Mouse (Mus musculus): ENCODE results near the gene Ptprj. TPM values are rescaled to one million over a fixed set of nuclear protein-coding genes. Genes with fewer than 3 reads are reported as not detected.
A peak's percentile ranks its signal among the peaks of the same experiment; 100 is the strongest.

Gene Ptprj
- total and polyA plus RNA-seq, 3 experiments = 6.9 to 8.9 (median 7.3) TPM

GRCm38 (mm10) chr2:90575116-90575515, 5.3 kb downstream of the Ptprj start:
- H3K36me3 ChIP-seq (replicated peaks in 1 of 2; ENCODE audit: control insufficient read depth in 1 of 2, insufficient read depth in 1 of 2, low read length in 1 of 2) = no peaks in the 10 kb centered on the region
- DNase-seq (ENCODE audit: extremely low read depth) = no peak

GRCm38 (mm10) chr2:90574536-90574935, 5.9 kb downstream of the Ptprj start:
- Histone ChIP-seq H3K9ac (ENCODE audit: insufficient read depth, low read depth) (no peak overlapping the region; the same call in 1 of the 2 replicates), H3K27me3 (replicated peaks) (no peaks in the 10 kb centered on the region), H3K4me2 (ENCODE audit: insufficient read depth, low read depth, poor library complexity, severe bottlenecking) (peak overlapping the region; percentile 91), H3K79me2 (replicated peaks; ENCODE audit: control insufficient read depth, extremely low read depth, insufficient read depth, poor library complexity, severe bottlenecking) (peaks cover 61% of the 10 kb centered on the region), H3K36me3 (replicated peaks in 1 of 2; ENCODE audit: control insufficient read depth in 1 of 2, insufficient read depth in 1 of 2, low read length in 1 of 2) (no peaks in the 10 kb centered on the region), H3K4me3 (replicated peaks in 1 of 3; ENCODE audit: low read depth in 2 of 3, low read length in 2 of 3, poor library complexity in 1 of 3) (peak overlapping the region in 1 of 3 experiments; percentile 25), H3K4me1 (ENCODE audit: control insufficient read depth in 1 of 2, insufficient read depth in 2 of 2) (peaks cover 10 to 76% of the 10 kb centered on the region in 2 experiments; a peak in 3 of 4 replicates), H3K27ac (ENCODE audit: insufficient read depth, low read depth) (peak overlapping the region; percentile 74), H3K9me3 (replicated peaks; ENCODE audit: low read length) (peaks cover 2% of the 10 kb centered on the region)
- in situ Hi-C loops (cut with MboI; ENCODE audit: low pct_ligation_motif_present, low pct_unique_long_range_greater_than_20kb, low sequenced_read_pairs) (no loop called here), dilution Hi-C loops (cut with MboI; ENCODE audit: extremely low pct_ligation_motif_present, extremely low pct_unique_long_range_greater_than_20kb, low sequenced_read_pairs) (no loop called here)
- no peak for DNase-seq (ENCODE audit: extremely low read depth)
- TF ChIP-seq NRF1 (IDR thresholded peaks at IDR 0.05; ENCODE audit: low read depth, low read length) (no peak), ELF1 (IDR thresholded peaks at IDR 0.05; ENCODE audit: low read depth, low read length) (0 out of 2 replicates have a peak, but pooled peaks have one; percentile 5)

More at GRCm38 (mm10) chr2:90575116-90575515, 5.3 kb downstream of the Ptprj start:
- H3K4me3 ChIP-seq (replicated peaks in 1 of 3; ENCODE audit: low read depth in 2 of 3, low read length in 2 of 3, poor library complexity in 1 of 3) = no peak overlapping the region
- H3K4me1 ChIP-seq (ENCODE audit: control insufficient read depth in 1 of 2, insufficient read depth in 2 of 2) = peaks cover 9 to 70% of the 10 kb centered on the region in 2 experiments; a peak in 3 of 4 replicates
- peaks cover 2% of the 10 kb centered on the region for H3K9me3 ChIP-seq (replicated peaks; ENCODE audit: low read length)
- dilution Hi-C loops (cut with MboI; ENCODE audit: extremely low pct_ligation_motif_present, extremely low pct_unique_long_range_greater_than_20kb, low sequenced_read_pairs) (no loop called here), in situ Hi-C loops (cut with MboI; ENCODE audit: low pct_ligation_motif_present, low pct_unique_long_range_greater_than_20kb, low sequenced_read_pairs) (no loop called here)
- no peak for TF ChIP-seq TBP (conservative IDR thresholded peaks at IDR 0.05; ENCODE audit: low read depth, low read length)
- TF ChIP-seq SMC3 (IDR thresholded peaks at IDR 0.05; ENCODE audit: low read depth, low read length) = no peak
- TF ChIP-seq ETS1 (conservative IDR thresholded peaks at IDR 0.05; ENCODE audit: low read depth, low read length) = peak; percentile 7; the same call in 1 of the 2 replicates
- TF ChIP-seq SIN3A (IDR thresholded peaks at IDR 0.05; ENCODE audit: low read length) = no peak
- TF ChIP-seq ELF1 (IDR thresholded peaks at IDR 0.05; ENCODE audit: low read depth, low read length) = 0 out of 2 replicates have a peak, but pooled peaks have one; percentile 16
- no peaks in the 10 kb centered on the region for H3K27me3 ChIP-seq (replicated peaks)
- peak overlapping the region; percentile 20; the same call in 1 of the 2 replicates for H3K9ac ChIP-seq (ENCODE audit: insufficient read depth, low read depth)
- H3K79me2 ChIP-seq (replicated peaks; ENCODE audit: control insufficient read depth, extremely low read depth, insufficient read depth, poor library complexity, severe bottlenecking) = peaks cover 65% of the 10 kb centered on the region
- peak overlapping the region; percentile 40 for H3K27ac ChIP-seq (ENCODE audit: insufficient read depth, low read depth)
- peak overlapping the region; percentile 63 for H3K4me2 ChIP-seq (ENCODE audit: insufficient read depth, low read depth, poor library complexity, severe bottlenecking)

- H3K4me3 ChIP-seq (replicated peaks in 1 of 3; ENCODE audit: low read depth in 2 of 3, low read length in 2 of 3, poor library complexity in 1 of 3) = peak overlapping the region; percentile 10 to 33 (median 25)
- TF ChIP-seq GABPA (IDR thresholded peaks at IDR 0.05; ENCODE audit: insufficient replicate concordance, low read depth, low read length) = no peak
- no peak; the same call in 1 of the 2 replicates for TF ChIP-seq RAD21 (IDR thresholded peaks at IDR 0.05; ENCODE audit: low read depth, low read length)
- TF ChIP-seq MAX (IDR thresholded peaks at IDR 0.05; ENCODE audit: low read length) = 0 out of 2 replicates have a peak, but pooled peaks have one; percentile 55
- peak; percentile 82 for TF ChIP-seq JUND (conservative IDR thresholded peaks at IDR 0.05; ENCODE audit: low read depth, low read length)
- TF ChIP-seq SMC3 (IDR thresholded peaks at IDR 0.05; ENCODE audit: low read depth, low read length) = no peak
- peak; percentile 66 for TF ChIP-seq ELF1 (IDR thresholded peaks at IDR 0.05; ENCODE audit: low read depth, low read length)
- TF ChIP-seq RCOR1 (conservative IDR thresholded peaks at IDR 0.05; ENCODE audit: low read depth, low read length) = peak; percentile 89
- TF ChIP-seq KAT2A (IDR thresholded peaks at IDR 0.05; ENCODE audit: insufficient replicate concordance, low read length) = no peak
- TF ChIP-seq POLR2A (IDR thresholded peaks at IDR 0.05; ENCODE audit: low read depth, low read length) = no peak; the same call in 1 of the 2 replicates
- no peak for TF ChIP-seq CTCF (conservative IDR thresholded peaks at IDR 0.05 in 1 of 2, IDR thresholded peaks at IDR 0.05 in 1 of 2; ENCODE audit: low read depth in 2 of 2, low read length in 2 of 2)
- peak; percentile 99 for TF ChIP-seq MEF2A (IDR thresholded peaks at IDR 0.05; ENCODE audit: borderline replicate concordance, low read depth, low read length)
- peak; percentile 89 for TF ChIP-seq CHD2 (IDR thresholded peaks at IDR 0.05; ENCODE audit: low read length)
- TF ChIP-seq NRF1 (IDR thresholded peaks at IDR 0.05; ENCODE audit: low read depth, low read length) = 0 out of 2 replicates have a peak, but pooled peaks have one; percentile 31
- TF ChIP-seq TBP (conservative IDR thresholded peaks at IDR 0.05; ENCODE audit: low read depth, low read length) = 0 out of 2 replicates have a peak, but pooled peaks have one; percentile 43
- TF ChIP-seq MYC (IDR thresholded peaks at IDR 0.05; ENCODE audit: low read depth, low read length) = peak; percentile 61; the same call in 1 of the 2 replicates
- TF ChIP-seq USF2 (conservative IDR thresholded peaks at IDR 0.05; ENCODE audit: low read depth, low read length) = no peak
- peak; percentile 50; the same call in 1 of the 2 replicates for TF ChIP-seq HCFC1 (IDR thresholded peaks at IDR 0.05; ENCODE audit: low read depth, low read length)
- no peak for TF ChIP-seq E2F4 (IDR thresholded peaks at IDR 0.05; ENCODE audit: insufficient replicate concordance, low read depth, low read length)
- 0 out of 2 replicates have a peak, but pooled peaks have one; percentile 46 for TF ChIP-seq ZMIZ1 (IDR thresholded peaks at IDR 0.05; ENCODE audit: low read depth, low read length)
Measured at GRCm38 (mm10) chr2:90573640-90574526, 6.6 kb downstream of the Ptprj start.

More at GRCm38 (mm10) chr2:90573640-90574526, 6.6 kb downstream of the Ptprj start:
- Histone ChIP-seq H3K4me2 (ENCODE audit: insufficient read depth, low read depth, poor library complexity, severe bottlenecking) (peak overlapping the region; percentile 91), H3K79me2 (replicated peaks; ENCODE audit: control insufficient read depth, extremely low read depth, insufficient read depth, poor library complexity, severe bottlenecking) (peaks cover 56% of the 10 kb centered on the region), H3K9ac (ENCODE audit: insufficient read depth, low read depth) (peak overlapping the region; percentile 3), H3K4me1 (ENCODE audit: control insufficient read depth in 1 of 2, insufficient read depth in 2 of 2) (peaks cover 14 to 83% of the 10 kb centered on the region in 2 experiments; a peak in 3 of 4 replicates), H3K27me3 (replicated peaks) (no peaks in the 10 kb centered on the region), H3K36me3 (replicated peaks in 1 of 2; ENCODE audit: control insufficient read depth in 1 of 2, insufficient read depth in 1 of 2, low read length in 1 of 2) (no peaks in the 10 kb centered on the region), H3K9me3 (replicated peaks; ENCODE audit: low read length) (peaks cover 2% of the 10 kb centered on the region), H3K27ac (ENCODE audit: insufficient read depth, low read depth) (peak overlapping the region; percentile 48)
- in situ Hi-C loops (cut with MboI; ENCODE audit: low pct_ligation_motif_present, low pct_unique_long_range_greater_than_20kb, low sequenced_read_pairs) (no loop called here), dilution Hi-C loops (cut with MboI; ENCODE audit: extremely low pct_ligation_motif_present, extremely low pct_unique_long_range_greater_than_20kb, low sequenced_read_pairs) (no loop called here)
- peak; percentile 87 for DNase-seq (ENCODE audit: extremely low read depth)

All from CH12.LX (cell line).